Mouse (Mus musculus): Measurements from ENCODE around the gene Jun.

Jun gene

GRCm38 (mm10) chr4:95038024-95038423, 14.0 kb downstream of the Jun start:
- in situ Hi-C loops (cut with MboI, MseI), result no loop called here

GRCm38 (mm10) chr4:95031158-95031557, 20.9 kb downstream of the Jun start:
- in situ Hi-C loops (cut with MboI, MseI), result no loop called here

GRCm38 (mm10) chr4:95025847-95026600, 26.0 kb downstream of the Jun start:
- in situ Hi-C loops (cut with MboI, MseI), result no loop called here

GRCm38 (mm10) chr4:95023350-95023953, 28.6 kb downstream of the Jun start:
- in situ Hi-C loops (cut with MboI, MseI), result no loop called here

GRCm38 (mm10) chr4:95021649-95022637, 30.1 kb downstream of the Jun start:
- in situ Hi-C loops (cut with MboI, MseI), result no loop called here

GRCm38 (mm10) chr4:95020201-95020600, 31.8 kb downstream of the Jun start:
- in situ Hi-C loops (cut with MboI, MseI), result no loop called here

- in situ Hi-C loops (cut with MboI, MseI), result loop anchor here (5.0 kb wide), 1 partner anchor 849 kb away; no protein-coding TSS in a partner anchor
Observed at GRCm38 (mm10) chr4:95018221-95018620, 33.8 kb downstream of the Jun start.

GRCm38 (mm10) chr4:95012706-95013105, 39.3 kb downstream of the Jun start:
- in situ Hi-C loops (cut with MboI, MseI), result no loop called here

GRCm38 (mm10) chr4:95012256-95012655, 39.8 kb downstream of the Jun start:
- in situ Hi-C loops (cut with MboI, MseI), result no loop called here

GRCm38 (mm10) chr4:95008175-95009057, 43.6 kb downstream of the Jun start:
- in situ Hi-C loops (cut with MboI, MseI), result no loop called here

GRCm38 (mm10) chr4:95007759-95008158, 44.3 kb downstream of the Jun start:
- in situ Hi-C loops (cut with MboI, MseI), result no loop called here

- in situ Hi-C loops (cut with MboI, MseI), result no loop called here
Observed at GRCm38 (mm10) chr4:95005251-95005830, 46.7 kb downstream of the Jun start.

- in situ Hi-C loops (cut with MboI, MseI), result no loop called here
Observed at GRCm38 (mm10) chr4:95001043-95001775, 50.8 kb downstream of the Jun start.

GRCm38 (mm10) chr4:95000147-95000546, 51.9 kb downstream of the Jun start:
- in situ Hi-C loops (cut with MboI, MseI), result no loop called here

GRCm38 (mm10) chr4:94999249-94999648, 52.8 kb downstream of the Jun start:
- in situ Hi-C loops (cut with MboI, MseI), result no loop called here

Measured in T-helper 2 cell (primary cell).